Mouse (Mus musculus) T-helper 17 cell (primary cell): ENCODE results near the gene Pcsk4.
"Not testable (repeated sequence)": the region's sequence is repeated elsewhere in the genome, so short reads cannot be mapped to it uniquely, and the experiment has no call there.

Experiments used
- in situ Hi-C, 2 experiments: fragments of 300-600 bp; cut with MboI, MseI; formaldehyde crosslinking; loops; 1 replicate in 1 of 2; 2 replicates in 1 of 2; pipeline ENCODE4 v1.15.1; 2025; ENCODE audit warnings: high pct_unique_total_duplicates in 2 of 2

The Pcsk4 gene

GRCm38 (mm10) chr10:80348981-80349380 is 19.7 kb upstream of the Pcsk4 start:
- in situ Hi-C loops = no loop called here

GRCm38 (mm10) chr10:80348244-80348781 is 19.0 kb upstream of the Pcsk4 start, which contains the start of gene Adamtsl5:
TSS of gene Adamtsl5 (minus strand) at chr10:80348412.
- in situ Hi-C loops = no loop called here

- in situ Hi-C loops = no loop called here
These were observed 18.2 kb upstream of the Pcsk4 start for GRCm38 (mm10) chr10:80347514-80347967.

- in situ Hi-C loops = not testable (repeated sequence)
These were observed 16.6 kb upstream of the Pcsk4 start for GRCm38 (mm10) chr10:80345929-80346328.

GRCm38 (mm10) chr10:80345122-80345521 is 15.8 kb upstream of the Pcsk4 start:
- in situ Hi-C loops = no loop called here

GRCm38 (mm10) chr10:80344131-80344661 is 14.9 kb upstream of the Pcsk4 start:
- in situ Hi-C loops = no loop called here

GRCm38 (mm10) chr10:80343425-80343895 is 14.2 kb upstream of the Pcsk4 start:
- in situ Hi-C loops = no loop called here

- in situ Hi-C loops = no loop called here
These were observed 13.6 kb upstream of the Pcsk4 start for GRCm38 (mm10) chr10:80342749-80343424.

GRCm38 (mm10) chr10:80342305-80342748 is 13.0 kb upstream of the Pcsk4 start:
- in situ Hi-C loops = no loop called here

- in situ Hi-C loops = no loop called here
These were observed 12.4 kb upstream of the Pcsk4 start for GRCm38 (mm10) chr10:80341491-80342304.

GRCm38 (mm10) chr10:80341026-80341425 is 11.7 kb upstream of the Pcsk4 start:
- in situ Hi-C loops = no loop called here

GRCm38 (mm10) chr10:80339941-80340750 is 10.8 kb upstream of the Pcsk4 start:
- in situ Hi-C loops = loop anchor here (5.0 kb wide), 2 partner anchors 32 to 37 kb away; no protein-coding TSS in a partner anchor

- in situ Hi-C loops = loop anchor here (5.0 kb wide), 2 partner anchors 36 to 41 kb away; no protein-coding TSS in a partner anchor
These were observed 7.0 kb upstream of the Pcsk4 start for GRCm38 (mm10) chr10:80336263-80336662.

- in situ Hi-C loops = no loop called here
These were observed 3.3 kb upstream of the Pcsk4 start for GRCm38 (mm10) chr10:80332525-80332989.

GRCm38 (mm10) chr10:80331636-80332524 is 2.6 kb upstream of the Pcsk4 start:
- in situ Hi-C loops = no loop called here

GRCm38 (mm10) chr10:80330888-80331287 is 1.6 kb upstream of the Pcsk4 start:
- in situ Hi-C loops = no loop called here

- in situ Hi-C loops = no loop called here
These were observed 786 bp upstream of the Pcsk4 start for GRCm38 (mm10) chr10:80330084-80330483.

- in situ Hi-C loops = no loop called here
These were observed 4.3 kb downstream of the Pcsk4 start for GRCm38 (mm10) chr10:80325045-80325444.

GRCm38 (mm10) chr10:80324120-80325037 is 4.9 kb downstream of the Pcsk4 start:
- in situ Hi-C loops = no loop called here
